Mouse (Mus musculus) heart, postnatal 0 days (tissue): ENCODE results near the gene Rab11a. TPM values are rescaled to one million over a fixed set of nuclear protein-coding genes. Genes with fewer than 3 reads are reported as not detected.

Experiments
- ATAC-seq: fragments of 200-750 bp; cut with Nextera tagmentation; 2 replicates; pipeline ENCODE4 v1.8.0; 2017; ENCODE audit warnings: low read depth, moderate number of reproducible peaks, moderate library complexity; ENCODE audit not compliant: insufficient read depth
- DNase-seq: peaks from one replicate; pipeline ENCODE4 v3.0.0-alpha.2; 2016; ENCODE audit warnings: low spot score
- H3K27ac ChIP-seq: fragments of 300-500 bp; sonication (generic); 2 replicates; pipeline ENCODE4 v1.5.1; 2014; ENCODE audit warnings: low read depth, mild to moderate bottlenecking
- H3K27me3 ChIP-seq: fragments of 300-500 bp; sonication (generic); 2 replicates; pipeline ENCODE4 v1.6.1; 2014; ENCODE audit warnings: low read length, mixed read lengths; ENCODE audit not compliant: control insufficient read depth, insufficient read depth
- H3K36me3 ChIP-seq: fragments of 300-500 bp; sonication (generic); replicated peaks from 2 replicates; pipeline ENCODE4 v1.6.1; 2014; ENCODE audit warnings: low read length, mixed read lengths; ENCODE audit not compliant: control insufficient read depth, insufficient read depth
- H3K4me1 ChIP-seq: fragments of 300-500 bp; sonication (generic); 2 replicates; pipeline ENCODE4 v1.6.1; 2014; ENCODE audit warnings: antibody characterized with exemption; ENCODE audit not compliant: control insufficient read depth, insufficient read depth
- H3K4me2 ChIP-seq: fragments of 300-500 bp; sonication (generic); 2 replicates; pipeline ENCODE4 v1.6.1; 2014; ENCODE audit warnings: low read depth, mild to moderate bottlenecking, low read length, moderate library complexity
- H3K4me3 ChIP-seq: fragments of 300-500 bp; sonication (generic); 2 replicates; pipeline ENCODE4 v1.5.1; 2014; ENCODE audit warnings: low read depth, low read length
- H3K9ac ChIP-seq: fragments of 300-500 bp; sonication (generic); replicated peaks from 2 replicates; pipeline ENCODE4 v1.6.1; 2014; ENCODE audit warnings: low read depth, low read length, mixed read lengths
- H3K9me3 ChIP-seq: fragments of 300-500 bp; sonication (generic); replicated peaks from 2 replicates; pipeline ENCODE4 v1.6.1; 2016; ENCODE audit warnings: low read length; ENCODE audit not compliant: control insufficient read depth
- CTCF ChIP-seq: IDR thresholded peaks from 2 replicates; pipeline ENCODE4 v1.5.1; 2016; ENCODE audit warnings: antibody characterized with exemption, control low read depth, low read depth
- EP300 ChIP-seq: IDR thresholded peaks from 2 replicates; pipeline ENCODE4 v1.6.1; 2016; ENCODE audit warnings: antibody characterized with exemption, low read depth
- WGBS: fragments of 180-500 bp; shearing (Covaris S2); extraction: QIAGEN DNeasy Blood & Tissue Kit; methylation state at CpG from one replicate; pipeline ENCODE4 v1.1.7; 2014; 5-methylcytosine and 5-hydroxymethylcytosine counted together
- polyA plus RNA-seq: library from polyadenylated mRNA; unstranded; fragments of >200 nt; fragmentation: Nextera tagmentation; extraction: Ambion mirVana; gene quantifications from 2 replicates; pipeline ENCODE4 v1.2.1, GENCODE M21; 2015
- total RNA-seq: library from RNA; depleted of rRNA; stranded (reverse); fragments of >200 nt; gene quantifications from 2 replicates; pipeline ENCODE4 v1.2.3, GENCODE M21; 2014; ENCODE audit warnings: low replicate concordance

Gene Rab11a
- total and polyA plus RNA-seq, 2 experiments from 2014 or later, result 180 to 438 TPM

DNA sequence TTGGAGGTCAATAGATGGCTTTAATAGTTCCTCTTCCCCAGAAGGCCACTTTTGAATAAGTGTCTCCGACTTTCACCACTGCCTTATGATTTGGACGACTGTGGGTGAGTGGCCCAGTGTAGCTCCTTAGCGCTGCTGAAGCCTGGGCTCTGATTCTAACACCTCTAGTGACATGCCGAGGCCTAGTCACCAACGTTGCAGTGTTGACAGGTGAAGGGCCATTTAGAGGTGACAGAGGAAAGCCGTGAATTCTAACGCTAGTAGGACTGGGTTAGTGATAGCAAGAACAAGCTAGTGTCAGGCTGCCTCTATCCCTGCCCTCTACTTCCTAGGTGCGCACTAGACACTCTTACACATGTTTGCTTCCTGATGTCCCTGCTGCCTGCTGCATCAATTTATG is 35.7 kb upstream of the Rab11a start:
- TF ChIP-seq CTCF, result no peak
- 0 out of 2 replicates have a peak, but pooled peaks have one; percentile 25 for TF ChIP-seq EP300
- WGBS, result 40% methylated on average over 8 of the region's 8 CpGs
- H3K9me3 ChIP-seq, result no peaks in the 10 kb centered on the region
- H3K27ac ChIP-seq, result peak overlapping the region; percentile 38; the same call in 1 of the 2 replicates
- no peak overlapping the region for H3K4me2 ChIP-seq
- 0 out of 2 replicates have a peak, but pooled peaks cover 4% of the 10 kb centered on the region for H3K4me1 ChIP-seq
- ATAC-seq, result peak; percentile 60
- no peaks in the 10 kb centered on the region for H3K36me3 ChIP-seq
- no peak overlapping the region for H3K4me3 ChIP-seq
- DNase-seq, result peak; percentile 48
- no peak overlapping the region for H3K9ac ChIP-seq
- H3K27me3 ChIP-seq, result no peaks in the 10 kb centered on the region

DNA sequence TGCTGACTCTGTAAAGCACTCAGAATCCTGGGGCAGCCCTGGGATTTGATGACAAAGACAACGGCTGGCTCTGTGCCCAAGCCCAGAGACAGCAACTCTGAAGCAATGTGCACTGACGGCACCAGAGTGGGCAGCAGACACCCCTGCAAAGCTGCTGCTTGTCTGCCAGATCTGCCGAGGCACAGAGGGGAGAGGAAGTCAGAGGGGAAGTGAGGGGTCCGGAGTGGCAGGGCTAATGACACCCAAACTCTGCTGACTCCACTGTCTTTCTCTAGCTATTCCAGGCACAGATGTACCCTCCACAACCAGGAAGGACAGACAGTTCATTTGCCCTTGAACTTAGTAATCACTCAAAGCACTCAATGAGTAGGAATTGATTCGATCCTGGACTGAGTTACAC is 33.7 kb upstream of the Rab11a start:
- Histone ChIP-seq H3K9me3 (no peaks in the 10 kb centered on the region), H3K9ac (no peak overlapping the region), H3K4me2 (no peak overlapping the region), H3K4me1 (0 out of 2 replicates have a peak, but pooled peaks cover 4% of the 10 kb centered on the region), H3K27ac (no peak overlapping the region), H3K4me3 (no peak overlapping the region), H3K36me3 (no peaks in the 10 kb centered on the region), H3K27me3 (no peaks in the 10 kb centered on the region)
- DNase-seq (no peak), ATAC-seq (no peak)
- 17% methylated on average over 5 of the region's 5 CpGs for WGBS
- TF ChIP-seq CTCF (no peak), EP300 (no peak)

DNA sequence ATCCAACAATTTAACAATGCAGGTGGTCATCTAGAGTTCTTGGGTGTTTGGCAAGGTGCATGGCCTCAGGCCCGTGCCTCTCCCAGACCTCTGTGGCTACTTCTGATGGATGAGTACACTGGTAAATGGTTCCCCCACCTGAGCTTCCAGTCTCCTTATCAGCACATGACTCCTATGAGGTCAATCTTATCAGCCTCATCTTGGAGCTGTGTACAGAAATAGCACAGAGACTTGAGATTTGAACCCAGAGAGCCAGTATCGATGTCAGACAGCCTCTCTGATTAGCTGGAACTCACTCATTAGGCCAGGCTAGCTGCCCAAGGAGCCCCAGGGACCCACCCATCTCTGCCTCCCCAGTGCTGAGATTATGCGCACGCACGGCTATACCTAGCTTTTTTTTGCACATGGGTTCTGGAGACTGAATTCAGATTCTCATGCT is 32.9 kb upstream of the Rab11a start:
- DNase-seq (no peak), ATAC-seq (no peak)
- H3K9me3 ChIP-seq, result no peaks in the 10 kb centered on the region
- H3K4me1 ChIP-seq, result 0 out of 2 replicates have a peak, but pooled peaks cover 4% of the 10 kb centered on the region
- H3K27me3 ChIP-seq, result no peaks in the 10 kb centered on the region
- TF ChIP-seq EP300, result no peak
- TF ChIP-seq CTCF, result no peak
- no peak overlapping the region for H3K27ac ChIP-seq
- no peak overlapping the region for H3K9ac ChIP-seq
- no peaks in the 10 kb centered on the region for H3K36me3 ChIP-seq
- no peak overlapping the region for H3K4me2 ChIP-seq
- H3K4me3 ChIP-seq, result no peak overlapping the region
- 75% methylated on average over 5 of the region's 5 CpGs for WGBS

DNA sequence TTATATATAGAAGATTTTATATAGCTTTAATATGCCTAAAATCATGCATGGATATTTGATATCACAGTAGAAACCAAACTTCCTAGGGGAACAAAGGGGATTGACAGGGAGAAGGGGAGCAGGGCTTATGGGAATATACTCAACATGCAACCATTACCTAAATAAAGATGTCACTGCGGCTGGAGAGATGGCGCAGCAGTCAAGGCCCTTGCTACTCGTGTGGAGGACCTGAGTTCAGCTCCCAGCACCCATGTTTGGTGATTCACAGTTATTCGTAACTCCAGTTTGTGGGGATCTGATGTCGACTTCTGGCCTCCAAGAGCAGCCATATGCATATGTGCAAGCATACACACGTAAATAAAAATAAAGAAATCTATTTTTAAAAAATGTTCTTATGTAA is 32.4 kb upstream of the Rab11a start:
- TF ChIP-seq CTCF (no peak), EP300 (no peak)
- H3K36me3 ChIP-seq, result no peaks in the 10 kb centered on the region
- H3K9me3 ChIP-seq, result no peaks in the 10 kb centered on the region
- 0 out of 2 replicates have a peak, but pooled peaks cover 4% of the 10 kb centered on the region for H3K4me1 ChIP-seq
- no peak for DNase-seq
- no peak for ATAC-seq
- H3K27ac ChIP-seq, result no peak overlapping the region
- no peaks in the 10 kb centered on the region for H3K27me3 ChIP-seq
- WGBS, result 94% methylated on average over 6 of the region's 6 CpGs
- no peak overlapping the region for H3K4me3 ChIP-seq
- H3K9ac ChIP-seq, result no peak overlapping the region
- H3K4me2 ChIP-seq, result no peak overlapping the region

DNA sequence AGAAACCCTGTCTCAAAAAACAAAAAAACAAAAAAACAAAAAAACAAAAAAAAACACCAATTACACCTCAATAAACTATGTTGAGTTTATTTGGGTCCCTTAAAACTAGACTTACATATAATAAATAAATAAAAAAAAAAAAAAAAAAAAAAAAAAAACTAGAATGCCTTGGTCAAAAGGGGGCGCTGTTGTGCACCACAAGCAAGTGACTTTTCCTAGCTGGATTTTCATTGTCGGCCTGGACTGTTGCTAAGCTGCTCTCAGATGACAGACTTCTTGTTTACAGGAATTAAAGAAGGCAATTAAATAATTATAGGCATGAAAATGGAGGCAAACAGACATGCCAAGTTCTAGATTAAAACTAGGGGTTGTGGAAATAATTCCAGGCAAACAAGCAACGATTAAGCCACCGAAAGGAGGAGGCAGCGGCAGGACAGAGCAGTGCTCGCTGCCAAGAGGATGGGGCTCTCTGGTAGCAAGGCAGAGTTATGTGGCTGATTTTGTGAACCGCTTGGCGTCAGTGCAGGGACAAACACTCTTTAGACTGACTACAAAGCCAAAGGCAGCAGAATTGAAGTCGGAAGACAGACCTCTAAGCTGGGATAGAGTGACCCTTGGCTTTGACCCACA is 31.6 kb upstream of the Rab11a start:
- Histone ChIP-seq H3K4me2 (no peak overlapping the region), H3K27me3 (no peaks in the 10 kb centered on the region), H3K4me1 (0 out of 2 replicates have a peak, but pooled peaks cover 4% of the 10 kb centered on the region), H3K4me3 (no peak overlapping the region), H3K9me3 (no peaks in the 10 kb centered on the region), H3K9ac (no peak overlapping the region), H3K27ac (no peak overlapping the region), H3K36me3 (no peaks in the 10 kb centered on the region)
- DNase-seq (peak; percentile 65), ATAC-seq (no peak)
- WGBS, result 46% methylated on average over 9 of the region's 9 CpGs
- peak; percentile 60 for TF ChIP-seq CTCF
- TF ChIP-seq EP300, result no peak

DNA sequence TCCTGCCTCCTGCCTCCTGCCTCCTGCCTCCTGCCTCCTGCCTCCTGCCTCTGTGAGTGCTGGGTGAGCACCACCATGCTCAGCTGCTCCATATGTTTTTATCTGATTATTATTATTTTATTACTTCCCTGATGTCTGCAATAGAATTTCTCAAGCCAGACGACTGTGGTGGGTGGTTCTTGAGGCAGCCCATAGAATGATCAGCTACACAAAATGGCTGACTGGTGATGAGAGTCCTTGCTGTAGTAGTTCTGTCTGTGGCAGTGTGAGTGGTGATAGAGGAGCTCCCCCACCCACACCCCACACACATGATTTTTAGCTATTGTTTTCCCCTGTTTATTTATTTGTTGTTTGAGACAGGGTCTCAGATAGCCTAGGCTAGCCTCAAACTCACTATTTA is 30.2 kb upstream of the Rab11a start:
- no peak for DNase-seq
- WGBS, result 38% methylated on average over 1 of the region's 1 CpGs
- no peak overlapping the region for H3K9ac ChIP-seq
- TF ChIP-seq EP300 (no peak), CTCF (no peak)
- no peaks in the 10 kb centered on the region for H3K9me3 ChIP-seq
- no peak overlapping the region for H3K4me2 ChIP-seq
- H3K4me3 ChIP-seq, result no peak overlapping the region
- no peak for ATAC-seq
- no peaks in the 10 kb centered on the region for H3K36me3 ChIP-seq
- H3K27me3 ChIP-seq, result no peaks in the 10 kb centered on the region
- no peak overlapping the region for H3K27ac ChIP-seq
- H3K4me1 ChIP-seq, result 0 out of 2 replicates have a peak, but pooled peaks cover 4% of the 10 kb centered on the region
